Mouse (Mus musculus): Measurements from ENCODE around the gene Gab1.

GRCm38 (mm10) chr8:80868801-80869323 is 11.5 kb downstream of the Gab1 start:
- TF ChIP-seq EP300 (IDR thresholded peaks at IDR 0.05; ENCODE audit: insufficient read depth, low read depth, low read length), result peak; percentile 63; the same call in 1 of the 2 replicates
- no peak for TF ChIP-seq CTCF (IDR thresholded peaks at IDR 0.05)
